Mouse (Mus musculus): ENCODE measurements around the gene Lrguk. TPM values are rescaled to one million over a fixed set of nuclear protein-coding genes. Genes with fewer than 3 reads are reported as not detected.
A peak's percentile ranks its signal among the peaks of the same experiment; 100 is the strongest.

Gene Lrguk
- total and polyA plus RNA-seq, 2 experiments from 2014 or later: 0.19 TPM; not detected in 1

DNA sequence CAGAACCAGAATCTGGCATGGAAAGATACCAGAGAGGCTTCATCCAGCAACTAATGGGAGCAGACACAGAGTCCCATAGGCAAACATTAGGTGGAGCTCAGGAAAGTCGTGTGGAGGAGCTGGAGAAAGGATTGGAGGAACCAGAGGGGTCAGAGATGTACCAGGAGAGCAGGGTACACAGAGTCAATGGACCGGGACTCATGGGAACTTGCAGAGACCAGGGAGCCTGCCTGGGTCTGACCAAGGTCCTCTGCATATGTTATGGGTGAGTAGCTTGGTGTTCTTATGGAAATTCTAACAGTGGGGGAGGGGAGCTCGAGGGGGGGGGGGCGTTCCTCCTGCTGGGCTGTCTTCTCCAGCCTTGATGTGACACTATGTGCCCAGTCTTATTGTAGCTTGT lies 30.7 kb upstream of the Lrguk start:
- no peak overlapping the region for H3K27ac ChIP-seq (ENCODE audit: low read depth)
- ATAC-seq (ENCODE audit: insufficient read depth, low read depth) (no peak), DNase-seq (ENCODE audit: low spot score) (no peak)
- no peak overlapping the region for H3K9ac ChIP-seq (replicated peaks; ENCODE audit: low read depth, low read length)
- H3K4me1 ChIP-seq (ENCODE audit: control insufficient read depth, insufficient read depth): no peaks in the 10 kb centered on the region
- TF ChIP-seq CTCF (IDR thresholded peaks at IDR 0.05; ENCODE audit: low read depth) (no peak), EP300 (IDR thresholded peaks at IDR 0.05; ENCODE audit: low read depth) (no peak)
- H3K36me3 ChIP-seq (replicated peaks; ENCODE audit: control insufficient read depth, insufficient read depth, low read length): no peaks in the 10 kb centered on the region
- H3K9me3 ChIP-seq (replicated peaks; ENCODE audit: control insufficient read depth, low read length): no peaks in the 10 kb centered on the region
- no peak overlapping the region for H3K4me2 ChIP-seq (ENCODE audit: low read depth, low read length)
- no peak overlapping the region for H3K4me3 ChIP-seq (ENCODE audit: low read depth, low read length)
- WGBS: 35% methylated on average over 4 of the region's 4 CpGs
- H3K27me3 ChIP-seq (ENCODE audit: control insufficient read depth, insufficient read depth, low read length): no peaks in the 10 kb centered on the region

- no peak overlapping the region for H3K9ac ChIP-seq (replicated peaks; ENCODE audit: low read depth, low read length)
- no peaks in the 10 kb centered on the region for H3K9me3 ChIP-seq (replicated peaks; ENCODE audit: control insufficient read depth, low read length)
- no peak for TF ChIP-seq EP300 (IDR thresholded peaks at IDR 0.05; ENCODE audit: low read depth)
- no peak for TF ChIP-seq CTCF (IDR thresholded peaks at IDR 0.05; ENCODE audit: low read depth)
- no peaks in the 10 kb centered on the region for H3K36me3 ChIP-seq (replicated peaks; ENCODE audit: control insufficient read depth, insufficient read depth, low read length)
- no peak overlapping the region for H3K4me2 ChIP-seq (ENCODE audit: low read depth, low read length)
- ATAC-seq (ENCODE audit: insufficient read depth, low read depth): no peak
- no peak for DNase-seq (ENCODE audit: low spot score)
- no peaks in the 10 kb centered on the region for H3K27me3 ChIP-seq (ENCODE audit: control insufficient read depth, insufficient read depth, low read length)
- H3K4me1 ChIP-seq (ENCODE audit: control insufficient read depth, insufficient read depth): no peaks in the 10 kb centered on the region
- H3K4me3 ChIP-seq (ENCODE audit: low read depth, low read length): no peak overlapping the region
- WGBS: 40% methylated on average over 7 of the region's 7 CpGs
- no peak overlapping the region for H3K27ac ChIP-seq (ENCODE audit: low read depth)
Measured at GRCm38 (mm10) chr6:33999530-33999929, 29.7 kb upstream of the Lrguk start.

- 78% methylated on average over 7 of the region's 7 CpGs for WGBS
- Histone ChIP-seq H3K4me2 (ENCODE audit: low read depth, low read length) (no peak overlapping the region), H3K27me3 (ENCODE audit: control insufficient read depth, insufficient read depth, low read length) (no peaks in the 10 kb centered on the region), H3K9ac (replicated peaks; ENCODE audit: low read depth, low read length) (no peak overlapping the region), H3K9me3 (replicated peaks; ENCODE audit: control insufficient read depth, low read length) (no peaks in the 10 kb centered on the region), H3K36me3 (replicated peaks; ENCODE audit: control insufficient read depth, insufficient read depth, low read length) (no peaks in the 10 kb centered on the region), H3K4me1 (ENCODE audit: control insufficient read depth, insufficient read depth) (no peaks in the 10 kb centered on the region), H3K4me3 (ENCODE audit: low read depth, low read length) (no peak overlapping the region), H3K27ac (ENCODE audit: low read depth) (no peak overlapping the region)
- no peak for DNase-seq (ENCODE audit: low spot score)
- no peak for ATAC-seq (ENCODE audit: insufficient read depth, low read depth)
- no peak for TF ChIP-seq CTCF (IDR thresholded peaks at IDR 0.05; ENCODE audit: low read depth)
- no peak for TF ChIP-seq EP300 (IDR thresholded peaks at IDR 0.05; ENCODE audit: low read depth)
Measured at GRCm38 (mm10) chr6:34000644-34001043, 28.6 kb upstream of the Lrguk start.

GRCm38 (mm10) chr6:34003033-34003432 lies 26.2 kb upstream of the Lrguk start:
- H3K27me3 ChIP-seq (ENCODE audit: control insufficient read depth, insufficient read depth, low read length): no peaks in the 10 kb centered on the region
- ATAC-seq (ENCODE audit: insufficient read depth, low read depth) (no peak), DNase-seq (ENCODE audit: low spot score) (no peak)
- no peak overlapping the region for H3K4me3 ChIP-seq (ENCODE audit: low read depth, low read length)
- H3K4me1 ChIP-seq (ENCODE audit: control insufficient read depth, insufficient read depth): no peaks in the 10 kb centered on the region
- no peak overlapping the region for H3K4me2 ChIP-seq (ENCODE audit: low read depth, low read length)
- no peak overlapping the region for H3K27ac ChIP-seq (ENCODE audit: low read depth)
- no peak overlapping the region for H3K9ac ChIP-seq (replicated peaks; ENCODE audit: low read depth, low read length)
- no peaks in the 10 kb centered on the region for H3K9me3 ChIP-seq (replicated peaks; ENCODE audit: control insufficient read depth, low read length)
- no peak for TF ChIP-seq CTCF (IDR thresholded peaks at IDR 0.05; ENCODE audit: low read depth)
- TF ChIP-seq EP300 (IDR thresholded peaks at IDR 0.05; ENCODE audit: low read depth): no peak
- no peaks in the 10 kb centered on the region for H3K36me3 ChIP-seq (replicated peaks; ENCODE audit: control insufficient read depth, insufficient read depth, low read length)
- 52% methylated on average over 1 of the region's 1 CpGs for WGBS

GRCm38 (mm10) chr6:34013469-34013868 lies 15.8 kb upstream of the Lrguk start:
- ATAC-seq (ENCODE audit: insufficient read depth, low read depth) (no peak), DNase-seq (ENCODE audit: low spot score) (no peak)
- Histone ChIP-seq H3K36me3 (replicated peaks; ENCODE audit: control insufficient read depth, insufficient read depth, low read length) (no peaks in the 10 kb centered on the region), H3K9ac (replicated peaks; ENCODE audit: low read depth, low read length) (no peak overlapping the region), H3K27ac (ENCODE audit: low read depth) (no peak overlapping the region), H3K4me1 (ENCODE audit: control insufficient read depth, insufficient read depth) (no peaks in the 10 kb centered on the region), H3K4me3 (ENCODE audit: low read depth, low read length) (no peak overlapping the region), H3K9me3 (replicated peaks; ENCODE audit: control insufficient read depth, low read length) (peaks cover 5% of the 10 kb centered on the region), H3K27me3 (ENCODE audit: control insufficient read depth, insufficient read depth, low read length) (no peaks in the 10 kb centered on the region), H3K4me2 (ENCODE audit: low read depth, low read length) (no peak overlapping the region)
- no peak for TF ChIP-seq CTCF (IDR thresholded peaks at IDR 0.05; ENCODE audit: low read depth)
- no peak for TF ChIP-seq EP300 (IDR thresholded peaks at IDR 0.05; ENCODE audit: low read depth)
- 71% methylated on average over 6 of the region's 6 CpGs for WGBS

GRCm38 (mm10) chr6:34029746-34030027 lies 439 bp downstream of the Lrguk start:
- Histone ChIP-seq H3K27ac (ENCODE audit: low read depth) (no peak overlapping the region), H3K9me3 (replicated peaks; ENCODE audit: control insufficient read depth, low read length) (no peaks in the 10 kb centered on the region), H3K36me3 (replicated peaks; ENCODE audit: control insufficient read depth, insufficient read depth, low read length) (no peaks in the 10 kb centered on the region), H3K4me3 (ENCODE audit: low read depth, low read length) (peak overlapping the region; percentile 61), H3K9ac (replicated peaks; ENCODE audit: low read depth, low read length) (peak overlapping the region; percentile 36), H3K27me3 (ENCODE audit: control insufficient read depth, insufficient read depth, low read length) (no peaks in the 10 kb centered on the region; the same call in 1 of the 2 replicates), H3K4me1 (ENCODE audit: control insufficient read depth, insufficient read depth) (no peaks in the 10 kb centered on the region), H3K4me2 (ENCODE audit: low read depth, low read length) (peak overlapping the region; percentile 87)
- no peak for TF ChIP-seq EP300 (IDR thresholded peaks at IDR 0.05; ENCODE audit: low read depth)
- no peak for TF ChIP-seq CTCF (IDR thresholded peaks at IDR 0.05; ENCODE audit: low read depth)
- DNase-seq (ENCODE audit: low spot score) (no peak), ATAC-seq (ENCODE audit: insufficient read depth, low read depth) (peak; percentile 40; the same call in 1 of the 2 replicates)
- WGBS: 0% methylated on average over 4 of the region's 4 CpGs
